Mouse (Mus musculus) limb, embryonic 12.5 days (tissue): Measurements from ENCODE around the gene Ank3. TPM values are rescaled to one million over a fixed set of nuclear protein-coding genes. Genes with fewer than 3 reads are reported as not detected.

Source experiments
- ATAC-seq: fragments of 200-750 bp; cut with Nextera tagmentation; 2 replicates; pipeline ENCODE4 v1.8.0; 2017; ENCODE audit warnings: low read depth, moderate TSS enrichment; ENCODE audit not compliant: insufficient number of reproducible peaks, insufficient read depth, low FRiP score, low TSS enrichment
- H3K27ac ChIP-seq: fragments of 300-500 bp; sonication (generic); 2 replicates; pipeline ENCODE4 v1.5.1; 2016; ENCODE audit warnings: mild to moderate bottlenecking, moderate library complexity
- H3K27me3 ChIP-seq: fragments of 300-500 bp; sonication (generic); 2 replicates; pipeline ENCODE4 v1.6.1; 2016; ENCODE audit warnings: mild to moderate bottlenecking, moderate library complexity
- H3K36me3 ChIP-seq: fragments of 300-500 bp; sonication (generic); 2 replicates; pipeline ENCODE4 v1.6.1; 2016; ENCODE audit warnings: mild to moderate bottlenecking, moderate library complexity
- H3K4me1 ChIP-seq: fragments of 300-500 bp; sonication (generic); replicated peaks from 2 replicates; pipeline ENCODE4 v1.6.1; 2016
- H3K4me2 ChIP-seq: fragments of 300-500 bp; sonication (generic); 2 replicates; pipeline ENCODE4 v1.6.1; 2016; ENCODE audit warnings: mild to moderate bottlenecking, moderate library complexity
- H3K4me3 ChIP-seq: fragments of 300-500 bp; sonication (generic); replicated peaks from 2 replicates; pipeline ENCODE4 v1.5.1; 2016; ENCODE audit warnings: mild to moderate bottlenecking
- H3K9ac ChIP-seq: fragments of 300-500 bp; sonication (generic); replicated peaks from 2 replicates; pipeline ENCODE4 v1.6.1; 2016; ENCODE audit warnings: mild to moderate bottlenecking, moderate library complexity
- H3K9me3 ChIP-seq: fragments of 300-500 bp; sonication (generic); 2 replicates; pipeline ENCODE4 v1.6.1; 2016; ENCODE audit warnings: mild to moderate bottlenecking, moderate library complexity
- WGBS: fragments of 180-500 bp; shearing (Covaris S2); methylation state at CpG from one replicate; pipeline ENCODE4 v1.1.7; 2016; 5-methylcytosine and 5-hydroxymethylcytosine counted together
- polyA plus RNA-seq: library from polyadenylated mRNA; unstranded; fragments of >200 nt; fragmentation: Nextera tagmentation; extraction: Ambion mirVana; gene quantifications from 2 replicates; pipeline ENCODE4 v1.2.1, GENCODE M21; 2016

Ank3 gene
- polyA plus RNA-seq, 1 experiment from 2014 or later, result 32.5 TPM

- Histone ChIP-seq H3K36me3 (peaks cover 29% of the 10 kb centered on the region), H3K9ac (no peak overlapping the region), H3K4me1 (no peaks in the 10 kb centered on the region; the same call in 1 of the 2 replicates), H3K4me2 (no peak overlapping the region), H3K4me3 (no peak overlapping the region), H3K27ac (no peak overlapping the region), H3K9me3 (no peaks in the 10 kb centered on the region), H3K27me3 (no peaks in the 10 kb centered on the region)
- 89% methylated on average over 4 of the region's 4 CpGs for WGBS
- no peak for ATAC-seq
Observed at GRCm38 (mm10) chr10:69883935-69884680, 485.5 kb downstream of the Ank3 start.

GRCm38 (mm10) chr10:69888399-69888798, 489.8 kb downstream of the Ank3 start:
- 37% methylated on average over 4 of the region's 4 CpGs for WGBS
- Histone ChIP-seq H3K4me3 (no peak overlapping the region), H3K36me3 (peaks cover 14% of the 10 kb centered on the region; the same call in 1 of the 2 replicates), H3K27ac (no peak overlapping the region), H3K9me3 (no peaks in the 10 kb centered on the region), H3K4me1 (no peaks in the 10 kb centered on the region; the same call in 1 of the 2 replicates), H3K9ac (no peak overlapping the region), H3K27me3 (no peaks in the 10 kb centered on the region), H3K4me2 (0 out of 2 replicates have a peak overlapping the region, but pooled peaks have one; percentile 18)
- 0 out of 2 replicates have a peak, but pooled peaks have one; percentile 42 for ATAC-seq

- H3K9ac ChIP-seq, result no peak overlapping the region
- no peaks in the 10 kb centered on the region for H3K27me3 ChIP-seq
- H3K4me1 ChIP-seq, result no peaks in the 10 kb centered on the region; the same call in 1 of the 2 replicates
- H3K27ac ChIP-seq, result no peak overlapping the region
- no peaks in the 10 kb centered on the region for H3K9me3 ChIP-seq
- no peak for ATAC-seq
- no peak overlapping the region for H3K4me3 ChIP-seq
- 23% methylated on average over 6 of the region's 6 CpGs for whole genome bisulfite sequencing
- no peak overlapping the region for H3K4me2 ChIP-seq
- peaks cover 9% of the 10 kb centered on the region; the same call in 1 of the 2 replicates for H3K36me3 ChIP-seq
Observed at GRCm38 (mm10) chr10:69889779-69890178, 491.2 kb downstream of the Ank3 start.

GRCm38 (mm10) chr10:69890389-69890985, 491.9 kb downstream of the Ank3 start:
- H3K27me3 ChIP-seq, result no peaks in the 10 kb centered on the region
- WGBS, result 82% methylated on average over 11 of the region's 11 CpGs
- no peak for ATAC-seq
- H3K36me3 ChIP-seq, result 0 out of 2 replicates have a peak, but pooled peaks cover 2% of the 10 kb centered on the region
- H3K4me1 ChIP-seq, result no peaks in the 10 kb centered on the region; the same call in 1 of the 2 replicates
- no peak overlapping the region for H3K9ac ChIP-seq
- no peak overlapping the region for H3K27ac ChIP-seq
- no peak overlapping the region for H3K4me2 ChIP-seq
- H3K4me3 ChIP-seq, result no peak overlapping the region
- no peaks in the 10 kb centered on the region for H3K9me3 ChIP-seq

GRCm38 (mm10) chr10:69892162-69892561, 493.6 kb downstream of the Ank3 start:
- Histone ChIP-seq H3K27me3 (no peaks in the 10 kb centered on the region), H3K36me3 (no peaks in the 10 kb centered on the region), H3K4me3 (no peak overlapping the region), H3K9me3 (no peaks in the 10 kb centered on the region), H3K27ac (no peak overlapping the region), H3K4me1 (no peaks in the 10 kb centered on the region; the same call in 1 of the 2 replicates), H3K9ac (no peak overlapping the region), H3K4me2 (no peak overlapping the region)
- WGBS, result 94% methylated on average over 18 of the region's 18 CpGs
- ATAC-seq, result no peak

- Histone ChIP-seq H3K4me3 (no peak overlapping the region), H3K9me3 (no peaks in the 10 kb centered on the region), H3K9ac (no peak overlapping the region), H3K4me1 (no peaks in the 10 kb centered on the region), H3K27me3 (no peaks in the 10 kb centered on the region), H3K27ac (no peak overlapping the region), H3K36me3 (peaks cover 11% of the 10 kb centered on the region), H3K4me2 (no peak overlapping the region)
- 67% methylated on average over 9 of the region's 9 CpGs for WGBS
- no peak for ATAC-seq
Observed at GRCm38 (mm10) chr10:69895606-69896005, 497.0 kb downstream of the Ank3 start.

GRCm38 (mm10) chr10:69897927-69898326, 499.4 kb downstream of the Ank3 start:
- WGBS, result 83% methylated on average over 5 of the region's 5 CpGs
- ATAC-seq, result no peak
- Histone ChIP-seq H3K4me3 (no peak overlapping the region), H3K4me2 (no peak overlapping the region), H3K9me3 (no peaks in the 10 kb centered on the region), H3K27me3 (no peaks in the 10 kb centered on the region), H3K27ac (no peak overlapping the region), H3K4me1 (no peaks in the 10 kb centered on the region), H3K9ac (no peak overlapping the region), H3K36me3 (peaks cover 12% of the 10 kb centered on the region)

GRCm38 (mm10) chr10:69898821-69899220, 500.2 kb downstream of the Ank3 start:
- no peak for ATAC-seq

GRCm38 (mm10) chr10:69899788-69900187, 501.2 kb downstream of the Ank3 start:
- WGBS, result 84% methylated on average over 3 of the region's 3 CpGs
- no peaks in the 10 kb centered on the region for H3K27me3 ChIP-seq
- no peak for ATAC-seq
- H3K27ac ChIP-seq, result no peak overlapping the region
- no peaks in the 10 kb centered on the region for H3K4me1 ChIP-seq
- no peaks in the 10 kb centered on the region for H3K9me3 ChIP-seq
- no peak overlapping the region for H3K9ac ChIP-seq
- H3K4me2 ChIP-seq, result no peak overlapping the region
- no peak overlapping the region for H3K4me3 ChIP-seq
- peaks cover 12% of the 10 kb centered on the region for H3K36me3 ChIP-seq

More at GRCm38 (mm10) chr10:69898821-69899220, 500.2 kb downstream of the Ank3 start:
- H3K9me3 ChIP-seq, result no peaks in the 10 kb centered on the region
- no peak overlapping the region for H3K27ac ChIP-seq
- no peaks in the 10 kb centered on the region for H3K27me3 ChIP-seq
- H3K4me1 ChIP-seq, result no peaks in the 10 kb centered on the region
- H3K4me3 ChIP-seq, result no peak overlapping the region
- H3K36me3 ChIP-seq, result peaks cover 12% of the 10 kb centered on the region
- H3K4me2 ChIP-seq, result no peak overlapping the region
- 94% methylated on average over 8 of the region's 8 CpGs for WGBS
- no peak overlapping the region for H3K9ac ChIP-seq

- no peaks in the 10 kb centered on the region for H3K27me3 ChIP-seq
- 85% methylated on average over 6 of the region's 6 CpGs for WGBS
- no peak overlapping the region for H3K27ac ChIP-seq
Observed at GRCm38 (mm10) chr10:69902024-69902423, 503.5 kb downstream of the Ank3 start.

GRCm38 (mm10) chr10:69904321-69904720, 505.7 kb downstream of the Ank3 start:
- Histone ChIP-seq H3K4me1 (no peaks in the 10 kb centered on the region), H3K36me3 (0 out of 2 replicates have a peak, but pooled peaks cover 6% of the 10 kb centered on the region), H3K9me3 (no peaks in the 10 kb centered on the region), H3K27ac (no peak overlapping the region), H3K4me3 (no peak overlapping the region), H3K9ac (no peak overlapping the region), H3K4me2 (no peak overlapping the region), H3K27me3 (no peaks in the 10 kb centered on the region)
- 51% methylated on average over 10 of the region's 10 CpGs for WGBS
- ATAC-seq, result no peak

More at GRCm38 (mm10) chr10:69902024-69902423, 503.5 kb downstream of the Ank3 start:
- no peak overlapping the region for H3K4me2 ChIP-seq
- no peak overlapping the region for H3K9ac ChIP-seq
- H3K9me3 ChIP-seq, result no peaks in the 10 kb centered on the region
- no peak overlapping the region for H3K4me3 ChIP-seq
- no peaks in the 10 kb centered on the region for H3K4me1 ChIP-seq
- ATAC-seq, result no peak
- H3K36me3 ChIP-seq, result peaks cover 12% of the 10 kb centered on the region
